ENCODE assay signal across 8 mouse cellular contexts in genomic region chr4:149702210-149702979, GRCm38 (mm10). TPM values are rescaled to one million over a fixed set of nuclear protein-coding genes. Genes with fewer than 3 reads are reported as not detected.
A peak's percentile ranks its signal among the peaks of the same experiment; 100 is the strongest.
DNase-seq lines count a peak whose midpoint lies in the region; ATAC-seq and TF ChIP-seq lines count a peak whose summit lies in the region.

Gene Pik3cd (minus strand): TSS chr4:149702571.

- peaks cover 17% of the 10 kb centered on the region for H3K79me2 ChIP-seq in MEL (ENCODE audit: control insufficient read depth, insufficient read depth, low read length, poor library complexity)

- peak within 1 kb of the TSS; percentile 89 for H3K27ac ChIP-seq in MEL (ENCODE audit: control insufficient read depth, low read depth, low read length)
- no peak within 1 kb of the TSS for H3K27ac ChIP-seq in hindbrain, embryonic 15.5 days (replicated peaks)
- peak within 1 kb of the TSS; percentile 69 for H3K27ac ChIP-seq in liver, postnatal 0 days (ENCODE audit: low read depth)

- H3K9ac ChIP-seq in MEL (ENCODE audit: control insufficient read depth, low read depth, low read length, poor library complexity, severe bottlenecking) = peak within 1 kb of the TSS; percentile 68
- H3K9ac ChIP-seq in hindbrain, embryonic 15.5 days = no peak within 1 kb of the TSS
- no peak within 1 kb of the TSS for H3K9ac ChIP-seq in liver, postnatal 0 days (replicated peaks)

- ATAC-seq in hindbrain, embryonic 15.5 days (ENCODE audit: low FRiP score, low read depth) = no peak
- peak; percentile 43 for ATAC-seq in liver, postnatal 0 days

- no peak within 1 kb of the TSS for H3K4me2 ChIP-seq in hindbrain, embryonic 15.5 days
- H3K4me2 ChIP-seq in liver, postnatal 0 days (ENCODE audit: low read depth, low read length) = peak within 1 kb of the TSS; percentile 43

- TF ChIP-seq CTCF in MEL (IDR thresholded peaks at IDR 0.05 in 2 of 3, conservative IDR thresholded peaks at IDR 0.05 in 1 of 3; ENCODE audit: control insufficient read depth in 1 of 3, insufficient read depth in 1 of 3, low read depth in 2 of 3, low read length in 3 of 3, poor library complexity in 1 of 3, severe bottlenecking in 1 of 3) = no peak
- TF ChIP-seq CTCF in liver, postnatal 0 days (IDR thresholded peaks at IDR 0.05; ENCODE audit: low read depth) = no peak

- peaks cover 10 to 32% of the 10 kb centered on the region in 2 experiments for H3K4me1 ChIP-seq in MEL (ENCODE audit: control insufficient read depth in 1 of 2, insufficient read depth in 2 of 2, low read length in 2 of 2)
- H3K4me1 ChIP-seq in hindbrain, embryonic 15.5 days (replicated peaks) = peaks cover 10% of the 10 kb centered on the region
- H3K4me1 ChIP-seq in liver, postnatal 0 days (ENCODE audit: insufficient read depth) = peaks cover 14% of the 10 kb centered on the region

- H3K27me3 ChIP-seq in MEL (ENCODE audit: control insufficient read depth in 1 of 2, insufficient read depth in 2 of 2, low read length in 2 of 2) = no peaks in the 10 kb centered on the region
- H3K27me3 ChIP-seq in hindbrain, embryonic 15.5 days = peaks cover 13% of the 10 kb centered on the region; the same call in 1 of the 2 replicates
- no peaks in the 10 kb centered on the region for H3K27me3 ChIP-seq in liver, postnatal 0 days (ENCODE audit: insufficient read depth, low read length)

- TF ChIP-seq EP300 in MEL (IDR thresholded peaks at IDR 0.05; ENCODE audit: low read depth in 1 of 2, low read length in 2 of 2) = peak; percentile 7 to 77; a peak in 2 of 4 replicates
- TF ChIP-seq EP300 in liver, postnatal 0 days (IDR thresholded peaks at IDR 0.05; ENCODE audit: low read depth) = no peak

- TF ChIP-seq RAD21 in MEL (IDR thresholded peaks at IDR 0.05; ENCODE audit: low read depth, low read length) = no peak

- no peaks in the 10 kb centered on the region for H3K9me3 ChIP-seq in MEL (replicated peaks; ENCODE audit: insufficient read depth, low read length)
- H3K9me3 ChIP-seq in hindbrain, embryonic 15.5 days = no peaks in the 10 kb centered on the region
- no peaks in the 10 kb centered on the region for H3K9me3 ChIP-seq in liver, postnatal 0 days (ENCODE audit: low read length)

- TF ChIP-seq POLR2A in MEL (IDR thresholded peaks at IDR 0.05; ENCODE audit: control insufficient read depth in 1 of 2, insufficient read depth in 1 of 2, low read depth in 1 of 2, low read length in 2 of 2, poor library complexity in 1 of 2) = peak in 1 of 2 experiments; percentile 77; a peak in 3 of 4 replicates

- no peak for DNase-seq in frontal cortex, adult 2 months (ENCODE audit: extremely low spot score in 1 of 2, low spot score in 1 of 2)
- no peak for DNase-seq in frontal cortex, postnatal 10 days (ENCODE audit: low spot score in 2 of 2)
- DNase-seq in MEL (ENCODE audit: low read depth, low spot score) = peak; percentile 91
- DNase-seq in liver, postnatal 0 days = peak; percentile 64
- peak; percentile 31 to 65 for DNase-seq in spleen, postnatal 10 days (ENCODE audit: low spot score in 2 of 2)
- DNase-seq in ovary, postnatal 36 days (ENCODE audit: low spot score) = no peak
- no peak for DNase-seq in cerebellum, postnatal 10 days

- peaks cover 0 to 15% of the 10 kb centered on the region in 2 experiments; a peak in 2 of 4 replicates for H3K36me3 ChIP-seq in MEL (ENCODE audit: control insufficient read depth in 1 of 2, insufficient read depth in 2 of 2, low read length in 2 of 2)
- no peaks in the 10 kb centered on the region for H3K36me3 ChIP-seq in hindbrain, embryonic 15.5 days
- no peaks in the 10 kb centered on the region for H3K36me3 ChIP-seq in liver, postnatal 0 days (replicated peaks; ENCODE audit: insufficient read depth, low read length)

- H3K4me3 ChIP-seq in MEL (ENCODE audit: control insufficient read depth in 1 of 2, insufficient read depth in 1 of 2, low read depth in 2 of 2, low read length in 2 of 2) = peak within 1 kb of the TSS; percentile 47 to 56
- H3K4me3 ChIP-seq in hindbrain, embryonic 15.5 days = no peak within 1 kb of the TSS
- H3K4me3 ChIP-seq in liver, postnatal 0 days (ENCODE audit: low read depth, low read length) = no peak within 1 kb of the TSS

- 74% methylated on average over 19 of the region's 19 CpGs for WGBS in hindbrain, embryonic 15.5 days
- WGBS in liver, postnatal 0 days (ENCODE audit: insufficient replicate concordance) = 28% methylated on average over 19 of the region's 19 CpGs

TF ChIP-seq in MEL, 35 proteins besides CTCF, POLR2A, EP300 and RAD21:
- TF ChIP-seq RCOR1 (IDR thresholded peaks at IDR 0.05; ENCODE audit: low read depth, low read length) (no peak), MYC (IDR thresholded peaks at IDR 0.05; ENCODE audit: low read depth, low read length) (peak; percentile 78; the same call in 1 of the 2 replicates), POLR2AphosphoS2 (IDR thresholded peaks at IDR 0.05; ENCODE audit: low read length) (0 out of 2 replicates have a peak, but pooled peaks have one; percentile 65), UBTF (IDR thresholded peaks at IDR 0.05; ENCODE audit: borderline replicate concordance, insufficient read depth, low read depth, low read length) (no peak), MXI1 (IDR thresholded peaks at IDR 0.05; ENCODE audit: low read depth, low read length) (peak; percentile 81), GABPA (IDR thresholded peaks at IDR 0.05; ENCODE audit: low read depth, low read length) (0 out of 2 replicates have a peak, but pooled peaks have one; percentile 58), JUND (IDR thresholded peaks at IDR 0.05; ENCODE audit: low read depth, low read length) (no peak), ZNF384 (IDR thresholded peaks at IDR 0.05; ENCODE audit: low read depth, low read length) (no peak), TBP (IDR thresholded peaks at IDR 0.05; ENCODE audit: low read depth, low read length) (peak; percentile 75), BHLHE40 (IDR thresholded peaks at IDR 0.05; ENCODE audit: borderline replicate concordance, low read depth, low read length) (0 out of 2 replicates have a peak, but pooled peaks have one; percentile 42), USF1 (IDR thresholded peaks at IDR 0.05; ENCODE audit: low read depth, low read length) (peak; percentile 66), ZC3H11A (IDR thresholded peaks at IDR 0.05; ENCODE audit: low read depth, low read length) (no peak), NRF1 (IDR thresholded peaks at IDR 0.05; ENCODE audit: insufficient read depth, low read depth, low read length, poor library complexity, severe bottlenecking) (no peak), POLR2AphosphoS5 (IDR thresholded peaks at IDR 0.05; ENCODE audit: borderline replicate concordance, low read depth, low read length) (no peak), E2F4 (IDR thresholded peaks at IDR 0.05; ENCODE audit: borderline replicate concordance, low read depth, low read length) (0 out of 2 replicates have a peak, but pooled peaks have one; percentile 38), SIN3A (IDR thresholded peaks at IDR 0.05; ENCODE audit: low read length) (peak; percentile 79), USF2 (IDR thresholded peaks at IDR 0.05; ENCODE audit: borderline replicate concordance in 1 of 2, insufficient read depth in 1 of 2, low read depth in 1 of 2, low read length in 2 of 2) (no peak), MEF2A (IDR thresholded peaks at IDR 0.05; ENCODE audit: extremely low read depth, insufficient replicate concordance, low read depth, low read length, poor library complexity, severe bottlenecking) (0 out of 2 replicates have a peak, but pooled peaks have one; percentile 11), ZKSCAN1 (IDR thresholded peaks at IDR 0.05; ENCODE audit: low read depth, low read length) (no peak), TCF12 (IDR thresholded peaks at IDR 0.05; ENCODE audit: low read depth, low read length) (0 out of 2 replicates have a peak, but pooled peaks have one; percentile 16), ETS1 (IDR thresholded peaks at IDR 0.05; ENCODE audit: low read depth, low read length) (peak; percentile 47; the same call in 1 of the 2 replicates), MAFK (IDR thresholded peaks at IDR 0.05; ENCODE audit: borderline replicate concordance, low read depth, low read length) (no peak), MYB (IDR thresholded peaks at IDR 0.05; ENCODE audit: low read depth, low read length) (peak; percentile 55; the same call in 1 of the 2 replicates), TAL1 (IDR thresholded peaks at IDR 0.05; ENCODE audit: low read length) (no peak), MAZ (IDR thresholded peaks at IDR 0.05; ENCODE audit: low read depth, low read length) (peak; percentile 29), ELF1 (IDR thresholded peaks at IDR 0.05; ENCODE audit: low read depth, low read length) (peak; percentile 70), GATA1 (IDR thresholded peaks at IDR 0.05; ENCODE audit: low read depth, low read length) (no peak), ZMIZ1 (IDR thresholded peaks at IDR 0.05; ENCODE audit: low read depth, low read length) (0 out of 2 replicates have a peak, but pooled peaks have one; percentile 25), HCFC1 (IDR thresholded peaks at IDR 0.05; ENCODE audit: low read depth, low read length) (peak; percentile 65; the same call in 1 of the 2 replicates), CHD1 (IDR thresholded peaks at IDR 0.05; ENCODE audit: low read depth, low read length) (peak; percentile 94), NELFE (IDR thresholded peaks at IDR 0.05; ENCODE audit: low read depth, low read length) (peak; percentile 76), CHD2 (IDR thresholded peaks at IDR 0.05; ENCODE audit: low read length) (no peak), KAT2A (conservative IDR thresholded peaks at IDR 0.05; ENCODE audit: low read depth, low read length) (peak; percentile 33; the same call in 1 of the 2 replicates), SMC3 (IDR thresholded peaks at IDR 0.05; ENCODE audit: low read depth, low read length) (no peak), MAX (IDR thresholded peaks at IDR 0.05; ENCODE audit: low read length) (peak; percentile 76)
TF ChIP-seq in MEL: peak in this region for 21.

RNA-seq across cellular contexts. Expression of gene Pik3cd, which starts in this region (rescaled TPM):
- 13.5 and 15.2 TPM in 2 replicates for polyA plus RNA-seq in frontal cortex, adult 2 months (2012; rRNA removed)
- total RNA-seq in MEL (2012; rRNA removed) = 45.7 and 45.9 TPM in 2 replicates
- 100 to 1,000 TPM in 1 of 2 experiments, 10 to 100 TPM in 1; 49.8 to 152 TPM for polyA plus RNA-seq in MEL (2012; ENCODE audit: insufficient read depth in 1 of 2, insufficient read length in 2 of 2, low read depth in 1 of 2, low replicate concordance in 2 of 2, missing spikeins in 1 of 2)
- polyA plus RNA-seq in hindbrain, embryonic 15.5 days (2015; fragmentation: Nextera tagmentation; extraction: Ambion mirVana) = 15.3 and 16.6 TPM in 2 replicates
- 4.9 and 7.8 TPM in 2 replicates for polyA plus RNA-seq in liver, postnatal 0 days (2015; fragmentation: Nextera tagmentation; extraction: Ambion mirVana)

Comparison
In these comparisons a context has a peak if more than half of its experiments do, and no peak if none do; other contexts are left out.
1. DNase-seq: peak in MEL (single experiment), liver, postnatal 0 days (single experiment) and spleen, postnatal 10 days (2 of 2); none in frontal cortex, adult 2 months (0 of 2), frontal cortex, postnatal 10 days (0 of 2), ovary, postnatal 36 days (single experiment) and cerebellum, postnatal 10 days (0 of 2).
2. H3K4me3 ChIP-seq: peak in MEL (2 of 2); none in hindbrain, embryonic 15.5 days (single experiment) and liver, postnatal 0 days (single experiment).